Mouse (Mus musculus): ENCODE measurements around the gene Ankrd35.

GRCm38 (mm10) chr3:96683496-96683895 lies 13.6 kb downstream of the Ankrd35 start:
- TF ChIP-seq EP300 (IDR thresholded peaks at IDR 0.05) (no peak), CTCF (IDR thresholded peaks at IDR 0.05) (no peak)

Measured in lung, postnatal 0 days (tissue).